Mouse (Mus musculus): Measurements from ENCODE around the gene Birc5. TPM values are rescaled to one million over a fixed set of nuclear protein-coding genes. Genes with fewer than 3 reads are reported as not detected.
A peak's percentile ranks its signal among the peaks of the same experiment; 100 is the strongest.

Birc5 gene
- polyA plus RNA-seq, 1 experiment from 2014 or later = 97.5 TPM

GRCm38 (mm10) chr11:117880336-117880976 is 31.4 kb downstream of the Birc5 start:
- Histone ChIP-seq H3K9ac (replicated peaks) (no peak overlapping the region), H3K36me3 (no peaks in the 10 kb centered on the region), H3K4me2 (replicated peaks) (no peak overlapping the region), H3K4me1 (peaks cover 21% of the 10 kb centered on the region), H3K4me3 (no peak overlapping the region), H3K27ac (replicated peaks) (no peak overlapping the region), H3K9me3 (no peaks in the 10 kb centered on the region), H3K27me3 (0 out of 2 replicates have a peak, but pooled peaks cover 3% of the 10 kb centered on the region)
- ATAC-seq (replicated peaks) = no peak
- WGBS = 89% methylated on average over 9 of the region's 9 CpGs

DNA sequence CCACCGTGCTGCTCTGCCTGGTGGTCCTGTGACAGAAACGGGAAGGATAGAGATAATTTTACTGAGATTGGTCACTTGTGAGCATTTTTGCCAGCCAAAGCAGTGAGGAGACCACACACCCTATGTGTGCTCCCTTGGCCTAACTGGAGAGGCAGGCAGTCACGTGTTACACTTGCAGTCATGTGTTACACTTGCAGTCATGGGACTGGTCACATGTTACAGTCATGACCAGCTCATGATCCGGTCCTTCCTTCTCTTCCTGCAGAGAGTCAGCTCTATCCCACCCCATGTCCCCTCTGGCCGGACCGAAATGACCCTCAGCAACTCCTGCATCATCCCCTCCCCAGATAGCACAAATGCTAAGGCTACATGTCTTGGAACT is 31.9 kb downstream of the Birc5 start:
- Histone ChIP-seq H3K4me2 (replicated peaks) (no peak overlapping the region), H3K36me3 (no peaks in the 10 kb centered on the region), H3K27ac (replicated peaks) (no peak overlapping the region), H3K27me3 (peaks cover 6% of the 10 kb centered on the region; the same call in 1 of the 2 replicates), H3K9me3 (no peaks in the 10 kb centered on the region), H3K9ac (replicated peaks) (no peak overlapping the region), H3K4me3 (no peak overlapping the region), H3K4me1 (peaks cover 21% of the 10 kb centered on the region)
- ATAC-seq (replicated peaks) = no peak
- WGBS = 83% methylated on average over 6 of the region's 6 CpGs

DNA sequence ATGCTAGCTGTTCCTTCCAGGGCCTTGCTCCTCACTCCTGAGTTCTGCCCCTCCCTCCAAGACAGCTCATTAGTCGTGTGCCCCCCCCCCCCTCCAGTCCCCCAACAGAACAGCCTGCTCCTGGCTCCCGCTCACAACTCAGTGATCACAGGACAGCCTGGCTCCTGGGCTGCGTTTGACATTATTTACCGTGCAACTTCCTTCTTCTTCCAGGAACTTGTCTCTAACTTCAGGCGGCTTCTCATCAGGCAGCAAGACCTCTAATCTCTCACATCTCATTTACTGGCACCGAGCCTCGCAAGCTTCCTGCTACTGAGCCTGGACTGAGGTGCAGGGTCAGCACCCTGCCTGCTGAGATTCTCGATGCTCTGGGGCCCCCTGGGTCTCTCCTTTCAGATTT is 32.7 kb downstream of the Birc5 start:
- H3K36me3 ChIP-seq = no peaks in the 10 kb centered on the region
- H3K4me1 ChIP-seq = peaks cover 21% of the 10 kb centered on the region
- no peak overlapping the region for H3K9ac ChIP-seq (replicated peaks)
- no peak for ATAC-seq (replicated peaks)
- no peaks in the 10 kb centered on the region for H3K9me3 ChIP-seq
- peaks cover 8% of the 10 kb centered on the region; the same call in 1 of the 2 replicates for H3K27me3 ChIP-seq
- H3K27ac ChIP-seq (replicated peaks) = no peak overlapping the region
- no peak overlapping the region for H3K4me3 ChIP-seq
- H3K4me2 ChIP-seq (replicated peaks) = no peak overlapping the region
- 12% methylated on average over 8 of the region's 8 CpGs for WGBS

DNA sequence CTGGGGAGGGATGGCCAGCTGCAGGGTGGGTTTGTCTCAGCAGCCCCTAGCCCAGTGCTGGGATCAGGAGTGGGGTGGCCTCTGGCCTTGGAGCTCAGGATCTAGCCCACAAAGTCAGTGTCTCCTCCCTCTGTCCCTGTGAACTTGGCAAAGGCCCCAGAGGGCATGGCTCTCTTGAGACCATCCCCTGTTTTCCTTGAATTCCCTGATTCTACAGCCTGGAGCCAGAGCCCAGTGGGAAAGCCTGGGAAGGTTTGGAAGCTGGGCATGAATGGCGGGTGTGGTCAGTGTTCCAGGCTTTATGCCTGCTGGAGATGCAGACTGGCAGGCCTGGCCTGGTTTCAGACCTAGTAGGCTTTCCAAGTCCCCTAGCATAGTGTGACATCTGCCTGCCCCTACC is 33.2 kb downstream of the Birc5 start:
- Histone ChIP-seq H3K4me1 (peaks cover 21% of the 10 kb centered on the region), H3K4me2 (replicated peaks) (no peak overlapping the region), H3K9ac (replicated peaks) (no peak overlapping the region), H3K4me3 (no peak overlapping the region), H3K27ac (replicated peaks) (no peak overlapping the region), H3K27me3 (peaks cover 8% of the 10 kb centered on the region; the same call in 1 of the 2 replicates), H3K36me3 (no peaks in the 10 kb centered on the region), H3K9me3 (no peaks in the 10 kb centered on the region)
- WGBS = 76% methylated on average over 1 of the region's 1 CpGs
- ATAC-seq (replicated peaks) = no peak

DNA sequence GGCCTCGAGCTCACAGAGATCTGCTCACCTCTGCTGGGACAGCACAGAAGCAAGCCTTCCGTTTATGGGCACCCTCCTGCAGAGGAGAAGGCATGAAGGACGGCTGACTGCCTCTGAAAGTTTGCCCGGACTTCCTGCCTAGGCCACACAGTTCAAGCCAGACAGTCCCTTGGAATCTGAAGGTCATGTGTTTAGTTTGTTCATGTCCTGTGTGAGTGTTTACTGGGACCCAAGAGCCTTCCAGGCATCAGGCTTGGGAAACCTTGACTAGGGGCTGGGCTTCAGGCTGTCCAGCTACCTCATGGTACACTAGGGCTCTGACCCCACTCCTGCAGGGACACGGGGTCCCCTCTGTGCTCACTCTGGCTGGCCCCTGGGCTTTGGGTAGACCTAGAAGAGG is 36.9 kb downstream of the Birc5 start:
- Histone ChIP-seq H3K4me2 (replicated peaks) (no peak overlapping the region), H3K27me3 (peaks cover 34% of the 10 kb centered on the region; the same call in 1 of the 2 replicates), H3K4me1 (peaks cover 34% of the 10 kb centered on the region), H3K9ac (replicated peaks) (no peak overlapping the region), H3K27ac (replicated peaks) (no peak overlapping the region), H3K36me3 (no peaks in the 10 kb centered on the region), H3K9me3 (no peaks in the 10 kb centered on the region), H3K4me3 (no peak overlapping the region)
- WGBS = 70% methylated on average over 5 of the region's 5 CpGs
- no peak for ATAC-seq (replicated peaks)

GRCm38 (mm10) chr11:117888168-117888852 is 39.3 kb downstream of the Birc5 start:
- Histone ChIP-seq H3K9ac (replicated peaks) (no peak overlapping the region), H3K36me3 (no peaks in the 10 kb centered on the region), H3K27me3 (peaks cover 50% of the 10 kb centered on the region; the same call in 1 of the 2 replicates), H3K9me3 (no peaks in the 10 kb centered on the region), H3K4me3 (no peak overlapping the region), H3K4me1 (peaks cover 30% of the 10 kb centered on the region), H3K4me2 (replicated peaks) (0 out of 2 replicates have a peak overlapping the region, but pooled peaks have one; percentile 40), H3K27ac (replicated peaks) (no peak overlapping the region)
- ATAC-seq (replicated peaks) = no peak
- WGBS = 13% methylated on average over 20 of the region's 20 CpGs

GRCm38 (mm10) chr11:117888853-117889822 is 40.1 kb downstream of the Birc5 start:
- H3K36me3 ChIP-seq = no peaks in the 10 kb centered on the region
- peaks cover 30% of the 10 kb centered on the region for H3K4me1 ChIP-seq
- peak overlapping the region; percentile 40 for H3K4me2 ChIP-seq (replicated peaks)
- peaks cover 50% of the 10 kb centered on the region; the same call in 1 of the 2 replicates for H3K27me3 ChIP-seq
- no peak for ATAC-seq (replicated peaks)
- peak overlapping the region; percentile 14 for H3K4me3 ChIP-seq
- H3K9ac ChIP-seq (replicated peaks) = 0 out of 2 replicates have a peak overlapping the region, but pooled peaks have one; percentile 12
- H3K9me3 ChIP-seq = no peaks in the 10 kb centered on the region
- 1% methylated on average over 33 of the region's 33 CpGs for WGBS
- H3K27ac ChIP-seq (replicated peaks) = no peak overlapping the region; the same call in 1 of the 2 replicates

DNA sequence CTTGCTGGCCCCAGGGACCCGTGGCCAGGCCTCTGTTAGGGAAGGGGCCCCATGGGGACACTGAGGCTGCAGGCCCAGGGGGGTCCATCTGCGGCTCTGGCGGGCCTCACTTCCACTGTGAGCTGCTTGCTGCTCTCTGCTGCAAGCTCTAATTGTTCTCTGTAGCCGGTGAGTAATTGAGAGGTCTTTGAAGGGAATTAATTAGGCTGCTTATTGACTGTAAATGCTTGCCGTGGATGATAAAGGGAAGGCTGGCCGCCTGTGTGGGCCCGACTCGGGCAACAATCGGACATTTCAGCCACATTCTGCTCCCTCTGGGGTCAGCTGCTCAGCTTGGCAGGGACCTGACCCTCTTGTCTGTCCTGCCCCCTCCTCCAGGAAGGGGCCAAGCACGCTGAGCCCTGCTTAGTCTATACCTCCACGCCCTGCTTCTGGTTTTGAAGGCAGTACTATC is 40.9 kb downstream of the Birc5 start:
- no peaks in the 10 kb centered on the region for H3K9me3 ChIP-seq
- ATAC-seq (replicated peaks) = peak; percentile 77
- H3K36me3 ChIP-seq = no peaks in the 10 kb centered on the region
- peaks cover 30% of the 10 kb centered on the region for H3K4me1 ChIP-seq
- 0 out of 2 replicates have a peak overlapping the region, but pooled peaks have one; percentile 0 for H3K9ac ChIP-seq (replicated peaks)
- H3K27me3 ChIP-seq = peaks cover 50% of the 10 kb centered on the region; the same call in 1 of the 2 replicates
- no peak overlapping the region; the same call in 1 of the 2 replicates for H3K27ac ChIP-seq (replicated peaks)
- H3K4me3 ChIP-seq = no peak overlapping the region
- peak overlapping the region; percentile 40 for H3K4me2 ChIP-seq (replicated peaks)
- 0% methylated on average over 11 of the region's 11 CpGs for WGBS

GRCm38 (mm10) chr11:117890519-117891282 is 41.6 kb downstream of the Birc5 start:
- Histone ChIP-seq H3K4me3 (no peak overlapping the region), H3K4me2 (replicated peaks) (no peak overlapping the region), H3K27me3 (peaks cover 49% of the 10 kb centered on the region; the same call in 1 of the 2 replicates), H3K36me3 (no peaks in the 10 kb centered on the region), H3K4me1 (peaks cover 30% of the 10 kb centered on the region), H3K27ac (replicated peaks) (no peak overlapping the region), H3K9me3 (no peaks in the 10 kb centered on the region), H3K9ac (replicated peaks) (no peak overlapping the region)
- 17% methylated on average over 13 of the region's 13 CpGs for WGBS
- ATAC-seq (replicated peaks) = no peak

DNA sequence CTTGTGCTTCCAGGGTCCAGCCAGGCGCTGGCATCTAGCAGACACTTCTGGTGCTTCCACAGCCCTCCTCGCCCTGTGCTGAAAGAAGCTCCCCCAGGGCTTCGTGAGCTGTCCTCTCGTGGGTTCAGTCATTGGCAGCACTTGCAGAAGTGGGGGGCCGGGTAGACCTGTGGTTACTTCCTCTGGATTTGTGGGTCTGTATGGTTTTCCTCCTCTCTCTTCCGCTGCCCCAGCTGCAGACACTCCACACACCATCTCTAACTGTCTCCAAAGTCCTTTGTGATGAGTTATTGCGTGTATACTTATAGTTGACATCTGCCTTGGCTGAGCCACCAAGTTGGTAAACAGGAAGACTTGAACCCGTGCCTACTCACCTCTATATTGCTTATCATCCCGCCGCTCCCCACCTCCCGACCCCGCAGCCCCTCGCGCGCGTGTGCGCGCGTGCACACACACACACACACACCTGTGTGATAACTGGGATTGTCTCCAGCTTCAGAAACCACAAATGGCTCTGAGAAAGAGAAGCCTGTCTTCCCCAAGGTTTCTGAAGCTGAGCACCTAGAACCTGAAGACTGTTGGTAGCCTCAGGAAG is 42.6 kb downstream of the Birc5 start:
- H3K4me3 ChIP-seq = no peak overlapping the region
- H3K27me3 ChIP-seq = peaks cover 44% of the 10 kb centered on the region; the same call in 1 of the 2 replicates
- H3K4me1 ChIP-seq = peaks cover 30% of the 10 kb centered on the region
- H3K27ac ChIP-seq (replicated peaks) = no peak overlapping the region
- H3K4me2 ChIP-seq (replicated peaks) = no peak overlapping the region
- 93% methylated on average over 19 of the region's 19 CpGs for WGBS
- no peaks in the 10 kb centered on the region for H3K9me3 ChIP-seq
- H3K36me3 ChIP-seq = no peaks in the 10 kb centered on the region
- ATAC-seq (replicated peaks) = no peak
- H3K9ac ChIP-seq (replicated peaks) = no peak overlapping the region

GRCm38 (mm10) chr11:117892199-117892598 is 43.1 kb downstream of the Birc5 start:
- ATAC-seq (replicated peaks) = no peak
- H3K4me2 ChIP-seq (replicated peaks) = no peak overlapping the region
- 69% methylated on average over 6 of the region's 6 CpGs for WGBS

More at GRCm38 (mm10) chr11:117892199-117892598, 43.1 kb downstream of the Birc5 start:
- H3K27me3 ChIP-seq = peaks cover 44% of the 10 kb centered on the region; the same call in 1 of the 2 replicates
- H3K27ac ChIP-seq (replicated peaks) = no peak overlapping the region
- H3K9ac ChIP-seq (replicated peaks) = no peak overlapping the region
- H3K4me3 ChIP-seq = no peak overlapping the region
- peaks cover 30% of the 10 kb centered on the region for H3K4me1 ChIP-seq
- no peaks in the 10 kb centered on the region for H3K9me3 ChIP-seq
- no peaks in the 10 kb centered on the region for H3K36me3 ChIP-seq

All from forebrain, embryonic 15.5 days (tissue).